Mouse (Mus musculus) cortical plate, adult 2 months (tissue): Measurements from ENCODE around the gene Fgfr2. TPM values are rescaled to one million over a fixed set of nuclear protein-coding genes. Genes with fewer than 3 reads are reported as not detected.
"Not testable (repeated sequence)": the region's sequence is repeated elsewhere in the genome, so short reads cannot be mapped to it uniquely, and the experiment has no call there.

Experiments used
- H3K27ac ChIP-seq: fragments of 200-500 bp; 2 replicates; pipeline ENCODE4 v1.5.1; 2012; ENCODE audit warnings: low read length, control low read depth, inconsistent platforms; ENCODE audit not compliant: insufficient read depth
- H3K4me1 ChIP-seq: fragments of 200-500 bp; 2 replicates; pipeline ENCODE4 v1.6.1; 2011; ENCODE audit warnings: low read length; ENCODE audit not compliant: control insufficient read depth, insufficient read depth
- H3K4me3 ChIP-seq: fragments of 200-500 bp; 2 replicates; pipeline ENCODE4 v1.5.1; 2011; ENCODE audit warnings: mild to moderate bottlenecking, low read length, control low read depth; ENCODE audit not compliant: insufficient read depth
- CTCF ChIP-seq: fragments of 200-500 bp; IDR thresholded peaks from 2 replicates; pipeline ENCODE4 v1.5.1; 2011; ENCODE audit warnings: mild to moderate bottlenecking, control low read depth, low read length; ENCODE audit not compliant: insufficient read depth; ENCODE audit errors: extremely low read depth
- POLR2A ChIP-seq: fragments of 200-500 bp; IDR thresholded peaks from 2 replicates; pipeline ENCODE4 v1.6.1; 2011; ENCODE audit warnings: mild to moderate bottlenecking, low read length, control low read depth; ENCODE audit not compliant: insufficient read depth; ENCODE audit errors: extremely low read depth
- polyA plus RNA-seq: library from polyadenylated mRNA; depleted of rRNA; stranded (reverse); fragments of >200 nt; gene quantifications from 2 replicates; pipeline ENCODE4 v1.2.3, GENCODE M21; 2012

Fgfr2 gene
- polyA plus RNA-seq, 1 experiment = 50.4 TPM

- Histone ChIP-seq H3K4me3 (no peak overlapping the region), H3K27ac (no peak overlapping the region), H3K4me1 (no peaks in the 10 kb centered on the region)
- TF ChIP-seq POLR2A (no peak), CTCF (no peak)
Observed at GRCm38 (mm10) chr7:130543181-130543580, 2580.0 kb downstream of the Fgfr2 start.

DNA sequence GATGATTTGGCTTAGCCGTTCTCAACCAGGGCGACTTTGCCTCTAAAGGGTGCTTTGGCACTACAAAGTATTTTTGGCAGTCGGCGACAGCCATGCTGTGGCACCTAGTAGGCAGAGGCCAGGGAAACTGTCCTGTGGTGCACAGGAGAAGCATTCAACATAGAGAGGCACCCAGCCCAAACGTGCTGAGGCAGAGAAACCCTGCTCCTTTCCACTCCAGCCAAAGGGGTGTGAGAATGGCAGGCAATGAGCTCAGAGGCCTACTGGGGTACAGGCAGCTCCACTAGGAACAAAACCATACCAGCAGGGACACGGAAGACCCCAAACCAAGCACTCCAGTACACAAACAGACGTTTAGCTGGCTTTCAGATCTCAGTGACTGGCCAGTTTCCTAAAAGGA lies 2583.0 kb downstream of the Fgfr2 start:
- TF ChIP-seq POLR2A (no peak), CTCF (no peak)
- H3K4me1 ChIP-seq = no peaks in the 10 kb centered on the region
- no peak overlapping the region for H3K4me3 ChIP-seq
- H3K27ac ChIP-seq = no peak overlapping the region

GRCm38 (mm10) chr7:130537068-130537467 lies 2586.1 kb downstream of the Fgfr2 start:
- TF ChIP-seq CTCF (no peak), POLR2A (no peak)
- H3K27ac ChIP-seq = no peak overlapping the region
- no peak overlapping the region for H3K4me3 ChIP-seq
- no peaks in the 10 kb centered on the region for H3K4me1 ChIP-seq

DNA sequence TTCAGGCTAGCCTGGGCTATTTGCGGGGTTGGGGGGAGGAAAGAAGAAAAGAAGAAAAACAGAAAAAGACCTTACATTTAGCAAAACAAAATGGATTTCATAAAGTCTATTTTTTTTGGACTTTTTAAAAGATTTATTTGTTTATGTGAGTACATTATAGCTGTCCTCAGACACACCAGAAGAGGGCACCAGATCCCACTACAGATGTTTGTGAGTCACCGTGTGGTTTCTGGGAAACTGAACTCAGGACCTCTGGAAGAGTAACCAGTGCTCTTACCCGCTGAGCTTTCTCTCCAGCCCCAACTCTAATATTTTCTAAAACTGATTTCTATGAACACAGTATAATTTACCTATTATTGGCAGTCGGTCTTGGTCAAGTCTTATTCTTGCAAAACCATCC lies 2588.0 kb downstream of the Fgfr2 start:
- Histone ChIP-seq H3K27ac (no peak overlapping the region), H3K4me1 (no peaks in the 10 kb centered on the region), H3K4me3 (no peak overlapping the region)
- no peak for TF ChIP-seq POLR2A
- TF ChIP-seq CTCF = peak; percentile 16; the same call in 1 of the 2 replicates

DNA sequence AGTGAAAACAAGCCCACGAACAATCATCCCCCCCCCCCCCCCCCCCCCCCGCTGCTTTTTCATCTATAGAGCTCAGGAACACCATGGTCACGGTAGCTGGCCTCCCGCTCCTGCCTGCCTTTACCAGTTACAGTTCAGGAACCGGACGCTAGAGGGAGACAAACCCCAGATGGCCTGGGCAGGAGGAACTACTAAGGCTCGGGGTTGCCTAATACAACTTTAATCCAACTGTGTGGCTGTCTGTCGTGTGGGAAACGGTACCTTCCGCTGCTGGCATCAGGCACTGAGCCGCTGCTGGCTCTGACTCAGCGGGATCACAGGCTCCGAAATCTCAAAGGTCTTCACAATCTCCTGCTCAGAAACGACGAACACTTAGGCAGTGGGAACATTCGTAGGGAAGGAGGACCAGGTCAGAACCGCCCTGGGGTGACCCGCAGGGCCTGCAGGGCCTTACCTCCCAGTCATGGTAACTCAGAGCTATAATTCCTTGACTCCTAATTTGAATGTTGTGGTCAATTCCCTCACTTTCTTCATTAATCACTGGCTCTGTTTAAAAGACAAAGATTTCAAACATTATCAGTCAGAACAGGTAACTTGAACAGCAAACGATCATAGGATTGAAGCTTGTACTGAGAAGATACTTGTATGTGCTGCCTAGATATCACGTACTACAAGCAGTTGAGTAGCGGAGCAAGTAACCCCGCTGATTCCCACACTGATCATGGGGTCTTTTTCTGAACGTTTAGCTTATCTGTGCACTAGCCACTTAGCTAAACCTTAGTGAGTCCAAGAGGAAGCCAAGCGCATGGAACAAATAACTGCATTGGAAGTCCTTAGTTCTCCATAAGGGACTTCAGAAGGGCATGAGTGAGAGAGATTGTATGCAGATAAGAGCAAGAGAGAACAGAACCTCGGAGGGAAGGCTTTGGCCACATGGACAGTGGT lies 2589.6 kb downstream of the Fgfr2 start:
- H3K4me3 ChIP-seq = no peak overlapping the region
- TF ChIP-seq POLR2A (no peak), CTCF (peak; percentile 94)
- no peaks in the 10 kb centered on the region for H3K4me1 ChIP-seq
- no peak overlapping the region for H3K27ac ChIP-seq

DNA sequence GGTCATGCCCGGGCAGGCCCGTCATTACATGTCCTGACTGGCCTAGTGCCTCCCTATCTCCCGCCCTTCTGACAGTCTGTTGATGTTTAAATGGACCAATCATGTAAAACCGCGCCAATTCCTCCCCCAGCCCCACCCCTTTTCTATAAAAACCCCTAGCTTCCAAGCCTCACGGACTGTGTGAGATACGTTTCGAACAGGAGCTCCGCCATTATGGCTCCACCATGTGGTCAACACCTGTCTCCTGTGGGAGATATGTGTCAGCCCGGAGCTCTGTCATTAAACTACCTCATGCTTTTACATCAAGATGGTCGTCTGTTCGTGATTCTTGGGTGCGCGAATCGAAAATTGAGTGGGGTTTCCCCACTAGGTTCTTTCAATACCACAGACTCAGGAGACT lies 2592.0 kb downstream of the Fgfr2 start:
- not testable (repeated sequence) for H3K4me3 ChIP-seq, H3K4me1 ChIP-seq, H3K27ac ChIP-seq

DNA sequence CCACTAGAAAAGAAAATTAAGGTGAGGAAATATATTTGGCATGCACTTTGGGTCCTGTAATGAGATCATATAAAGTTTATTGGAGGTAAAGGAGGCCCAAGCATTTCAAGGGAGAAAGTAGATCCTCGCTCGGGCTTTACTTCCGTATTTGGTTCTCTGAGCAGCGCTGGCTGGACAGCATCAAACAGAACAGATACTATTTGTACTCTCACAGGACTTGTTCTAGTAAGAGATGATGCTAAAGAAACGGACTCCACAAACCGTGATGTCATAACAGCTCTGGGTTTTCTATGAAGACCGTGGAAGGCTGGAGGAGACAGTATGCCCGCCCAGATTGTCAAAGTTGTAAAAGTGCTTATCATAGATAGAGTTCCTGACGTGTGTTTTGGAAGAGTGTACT lies 2595.8 kb downstream of the Fgfr2 start:
- H3K4me1 ChIP-seq = no peaks in the 10 kb centered on the region
- TF ChIP-seq POLR2A (no peak), CTCF (no peak)

GRCm38 (mm10) chr7:130523451-130523850 lies 2599.7 kb downstream of the Fgfr2 start:
- no peaks in the 10 kb centered on the region for H3K4me1 ChIP-seq
- TF ChIP-seq CTCF (no peak), POLR2A (no peak)
- H3K4me3 ChIP-seq = no peak overlapping the region
- no peak overlapping the region for H3K27ac ChIP-seq

More for the DNA sequence above, 2595.8 kb downstream of the Fgfr2 start:
- no peak overlapping the region for H3K4me3 ChIP-seq
- no peak overlapping the region for H3K27ac ChIP-seq

DNA sequence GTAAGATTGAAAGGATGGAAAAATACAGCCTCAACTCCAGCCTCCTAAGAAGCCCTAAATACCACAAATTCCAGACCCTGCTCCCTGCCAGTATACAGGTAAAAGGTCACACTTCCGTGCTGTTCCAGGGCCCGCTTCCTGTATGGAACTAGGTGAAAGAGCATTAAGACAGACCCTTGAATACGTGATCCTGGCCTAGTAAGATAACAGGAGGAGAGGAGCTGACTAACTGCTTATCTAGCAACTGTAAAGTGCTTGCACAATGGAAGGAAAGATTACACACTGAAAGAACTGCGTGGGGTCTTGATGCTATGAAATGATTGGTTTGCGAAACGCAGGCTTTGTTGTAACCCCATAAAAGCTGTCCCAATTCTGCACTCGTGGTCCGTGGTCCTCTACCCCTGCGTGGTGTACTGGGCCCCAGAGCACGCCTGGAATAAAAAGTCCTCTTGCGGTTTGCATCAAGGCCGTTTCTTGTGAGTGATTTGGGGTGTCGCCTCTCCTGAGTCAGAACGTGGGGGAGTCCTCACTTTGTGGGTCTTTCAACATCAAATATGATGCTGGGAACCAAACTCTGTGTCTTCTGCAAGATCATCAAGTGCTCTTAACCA lies 2602.2 kb downstream of the Fgfr2 start:
- Histone ChIP-seq H3K27ac (0 out of 2 replicates have a peak overlapping the region, but pooled peaks have one; percentile 0), H3K4me1 (peaks cover 2% of the 10 kb centered on the region; the same call in 1 of the 2 replicates), H3K4me3 (no peak overlapping the region; the same call in 1 of the 2 replicates)
- TF ChIP-seq POLR2A = no peak
- no peak for TF ChIP-seq CTCF

GRCm38 (mm10) chr7:130520049-130520425 lies 2603.1 kb downstream of the Fgfr2 start, which contains the start of gene Ate1:
Gene Ate1 (minus strand): TSS chr7:130520369.
- Histone ChIP-seq H3K4me1 (peaks cover 2% of the 10 kb centered on the region; the same call in 1 of the 2 replicates), H3K27ac (peak within 1 kb of the TSS; percentile 98), H3K4me3 (peak within 1 kb of the TSS; percentile 59)
- no peak for TF ChIP-seq POLR2A
- TF ChIP-seq CTCF = no peak
